Mouse (Mus musculus) heart, embryonic 10.5 days (tissue): ENCODE measurements at regions not wholly inside any gene's neighbourhood (a gene's known extent, or its start where the extent isn't known, plus 50 kb on each side); places are given as distances from the start of the nearest gene placed in this dataset.

ENCODE experiments used
- DNase-seq: peaks from one replicate; pipeline ENCODE4 v3.0.0-alpha.2; 2017; ENCODE audit warnings: low spot score
- H3K27ac ChIP-seq: fragments of 300-500 bp; sonication (generic); 2 replicates; pipeline ENCODE4 v1.5.1; 2016; ENCODE audit warnings: mild to moderate bottlenecking
- H3K27me3 ChIP-seq: fragments of 300-500 bp; sonication (generic); 2 replicates; pipeline ENCODE4 v1.6.1; 2016; ENCODE audit warnings: mild to moderate bottlenecking; ENCODE audit not compliant: poor library complexity, insufficient read depth, severe bottlenecking
- H3K36me3 ChIP-seq: fragments of 300-500 bp; sonication (generic); 2 replicates; pipeline ENCODE4 v1.6.1; 2016; ENCODE audit warnings: mild to moderate bottlenecking, moderate library complexity
- H3K4me1 ChIP-seq: fragments of 300-500 bp; sonication (generic); 2 replicates; pipeline ENCODE4 v1.6.1; 2016; ENCODE audit warnings: mild to moderate bottlenecking
- H3K4me3 ChIP-seq: fragments of 300-500 bp; sonication (generic); 2 replicates; pipeline ENCODE4 v1.5.1; 2016; ENCODE audit warnings: mild to moderate bottlenecking, moderate library complexity
- H3K9me3 ChIP-seq: fragments of 300-500 bp; sonication (generic); 2 replicates; pipeline ENCODE4 v1.6.1; 2016; ENCODE audit warnings: mild to moderate bottlenecking, moderate library complexity
- WGBS: fragments of 180-500 bp; shearing (Covaris S2); methylation state at CpG from one replicate; pipeline ENCODE4 v1.1.7; 2016; 5-methylcytosine and 5-hydroxymethylcytosine counted together

DNA sequence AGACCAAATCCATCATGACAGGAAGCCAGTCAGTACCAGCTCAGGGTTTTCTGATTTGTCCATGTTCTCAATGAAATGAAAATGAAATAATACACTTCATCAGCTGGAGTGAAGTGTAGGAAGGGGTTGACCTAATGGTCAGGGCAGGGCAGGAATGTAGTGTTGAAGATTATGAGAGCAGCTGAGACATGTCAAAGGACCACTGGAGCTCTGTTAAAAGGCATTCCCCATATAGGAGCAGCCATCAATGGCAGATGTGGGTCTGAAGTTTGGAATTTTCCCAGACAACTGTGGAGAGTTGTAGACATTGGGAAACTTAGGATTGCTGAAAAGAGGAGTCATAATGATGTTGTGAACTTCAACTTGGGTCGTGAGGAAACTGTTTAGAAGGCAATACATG lies 206.8 kb upstream of the Fermt1 start:
- Histone ChIP-seq H3K27me3 (peaks cover 13% of the 10 kb centered on the region; the same call in 1 of the 2 replicates), H3K27ac (no peak overlapping the region), H3K36me3 (no peaks in the 10 kb centered on the region), H3K4me3 (no peak overlapping the region), H3K4me1 (no peaks in the 10 kb centered on the region), H3K9me3 (no peaks in the 10 kb centered on the region)
- DNase-seq: no peak
- WGBS: 56% methylated on average over 1 of the region's 1 CpGs

DNA sequence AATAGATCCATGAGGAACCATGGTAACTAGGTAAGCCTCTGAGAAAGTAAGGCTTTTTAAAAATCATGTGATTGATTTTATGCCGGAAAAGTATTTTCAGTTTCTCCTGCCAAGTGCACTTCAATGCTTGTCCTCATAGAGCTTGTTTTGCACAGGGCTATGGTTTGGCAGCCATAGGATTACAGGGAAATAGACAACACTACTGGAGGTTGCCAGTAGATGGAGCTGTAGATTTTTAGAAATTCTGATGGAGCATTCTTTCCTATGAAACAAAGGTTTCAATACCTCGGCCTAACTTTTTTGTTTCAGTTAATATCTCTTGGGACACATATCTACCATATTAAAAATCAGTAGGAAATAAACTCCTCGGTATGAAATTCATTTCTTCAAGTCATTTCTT lies 210.8 kb upstream of the Fermt1 start:
- no peaks in the 10 kb centered on the region for H3K36me3 ChIP-seq
- no peak overlapping the region for H3K4me3 ChIP-seq
- peaks cover 4% of the 10 kb centered on the region; the same call in 1 of the 2 replicates for H3K4me1 ChIP-seq
- WGBS: 38% methylated on average over 3 of the region's 3 CpGs
- DNase-seq: no peak
- H3K9me3 ChIP-seq: no peaks in the 10 kb centered on the region
- no peaks in the 10 kb centered on the region for H3K27me3 ChIP-seq
- no peak overlapping the region for H3K27ac ChIP-seq

DNA sequence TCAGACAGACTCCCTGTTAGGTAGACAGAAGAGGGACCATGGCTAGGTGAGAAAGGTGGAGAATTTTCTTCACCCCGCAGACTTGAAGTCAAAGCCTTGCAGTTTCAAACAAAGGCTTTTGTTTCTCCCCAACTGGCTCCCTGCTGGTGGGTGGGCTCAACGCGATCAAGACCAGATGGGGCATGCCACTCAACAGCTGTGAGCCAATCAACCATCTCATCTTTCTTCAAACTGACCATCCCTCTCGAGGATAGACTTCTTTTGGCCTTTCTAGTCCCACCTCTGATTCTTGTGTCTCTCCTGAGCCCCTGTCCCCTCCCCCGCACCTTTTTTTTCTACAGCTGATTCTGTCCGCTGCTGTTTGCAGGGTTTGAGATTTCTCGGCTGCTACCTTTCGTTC lies 212.5 kb upstream of the Fermt1 start:
- no peaks in the 10 kb centered on the region for H3K36me3 ChIP-seq
- no peak for DNase-seq
- peaks cover 4% of the 10 kb centered on the region; the same call in 1 of the 2 replicates for H3K4me1 ChIP-seq
- H3K9me3 ChIP-seq: no peaks in the 10 kb centered on the region
- no peaks in the 10 kb centered on the region for H3K27me3 ChIP-seq
- H3K4me3 ChIP-seq: no peak overlapping the region
- 0 out of 2 replicates have a peak overlapping the region, but pooled peaks have one; percentile 10 for H3K27ac ChIP-seq
- WGBS: 28% methylated on average over 8 of the region's 8 CpGs

DNA sequence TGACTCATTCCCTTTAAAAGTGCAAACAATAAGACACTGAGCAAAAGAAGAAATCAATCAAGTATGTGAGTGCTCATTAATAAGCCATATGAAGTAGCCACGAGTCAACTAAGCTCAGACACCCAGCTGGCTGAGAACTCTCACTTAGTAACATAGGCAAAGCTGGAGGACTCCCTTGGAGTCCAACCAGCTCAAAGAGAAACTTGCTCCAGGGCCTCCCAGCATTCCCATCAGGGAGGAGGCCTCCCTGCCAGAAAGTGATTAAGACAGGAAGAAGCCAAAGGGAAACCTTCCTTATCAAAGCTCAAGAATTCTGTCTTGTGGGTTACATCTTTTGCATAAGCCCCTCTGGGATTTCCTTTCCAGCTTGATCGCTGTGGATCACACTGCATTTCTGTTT lies 213.7 kb upstream of the Fermt1 start:
- H3K27me3 ChIP-seq: no peaks in the 10 kb centered on the region
- no peak for DNase-seq
- peaks cover 4% of the 10 kb centered on the region; the same call in 1 of the 2 replicates for H3K4me1 ChIP-seq
- no peak overlapping the region for H3K27ac ChIP-seq
- no peaks in the 10 kb centered on the region for H3K9me3 ChIP-seq
- H3K36me3 ChIP-seq: no peaks in the 10 kb centered on the region
- no peak overlapping the region for H3K4me3 ChIP-seq
- 32% methylated on average over 2 of the region's 2 CpGs for WGBS

DNA sequence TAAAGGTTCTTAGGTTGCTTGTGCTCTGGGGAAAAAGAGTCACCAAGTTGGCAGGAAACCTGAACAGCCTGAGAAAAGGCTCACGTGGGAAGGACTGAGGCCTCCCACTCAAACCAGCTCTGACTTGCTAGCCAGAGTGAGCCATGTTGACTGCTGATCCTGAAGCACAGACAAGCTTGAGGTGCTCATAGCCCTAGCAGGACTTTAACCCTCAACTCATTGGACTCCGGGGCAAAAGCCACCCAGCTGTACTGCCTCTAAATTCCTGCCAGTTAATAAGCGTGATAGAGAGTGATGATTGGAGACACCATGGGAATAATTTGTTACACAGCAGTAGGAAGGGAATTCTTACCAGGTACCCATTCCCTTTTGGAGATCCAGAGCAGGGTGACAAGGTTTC lies 230.7 kb upstream of the Fermt1 start:
- H3K27ac ChIP-seq: no peak overlapping the region
- H3K4me1 ChIP-seq: no peaks in the 10 kb centered on the region
- no peaks in the 10 kb centered on the region for H3K27me3 ChIP-seq
- DNase-seq: no peak
- H3K4me3 ChIP-seq: no peak overlapping the region
- H3K36me3 ChIP-seq: no peaks in the 10 kb centered on the region
- no peaks in the 10 kb centered on the region for H3K9me3 ChIP-seq
- WGBS: 83% methylated on average over 3 of the region's 3 CpGs

DNA sequence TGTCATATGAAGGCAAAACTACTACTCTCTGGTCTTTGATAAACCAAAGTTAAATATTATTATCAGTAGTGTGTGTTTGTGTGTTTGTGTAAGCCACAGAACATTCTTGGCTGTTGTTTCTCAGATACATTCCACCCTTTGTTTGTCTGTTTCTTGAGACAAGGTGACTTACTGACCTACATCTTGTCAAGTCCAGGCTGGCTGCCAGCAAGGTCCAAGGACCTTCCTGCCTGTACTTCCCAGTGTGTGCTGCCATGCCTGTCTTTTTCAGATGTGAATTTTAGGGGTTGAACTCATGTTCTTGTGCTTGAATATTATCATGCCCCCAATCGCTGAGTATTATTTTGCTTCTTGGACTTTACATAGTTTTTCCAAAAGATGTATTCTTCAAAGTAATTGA lies 235.5 kb upstream of the Fermt1 start:
- no peaks in the 10 kb centered on the region for H3K27me3 ChIP-seq
- H3K27ac ChIP-seq: no peak overlapping the region
- WGBS: 88% methylated on average over 1 of the region's 1 CpGs
- no peaks in the 10 kb centered on the region for H3K36me3 ChIP-seq
- H3K9me3 ChIP-seq: no peaks in the 10 kb centered on the region
- DNase-seq: no peak
- H3K4me3 ChIP-seq: no peak overlapping the region
- H3K4me1 ChIP-seq: no peaks in the 10 kb centered on the region

DNA sequence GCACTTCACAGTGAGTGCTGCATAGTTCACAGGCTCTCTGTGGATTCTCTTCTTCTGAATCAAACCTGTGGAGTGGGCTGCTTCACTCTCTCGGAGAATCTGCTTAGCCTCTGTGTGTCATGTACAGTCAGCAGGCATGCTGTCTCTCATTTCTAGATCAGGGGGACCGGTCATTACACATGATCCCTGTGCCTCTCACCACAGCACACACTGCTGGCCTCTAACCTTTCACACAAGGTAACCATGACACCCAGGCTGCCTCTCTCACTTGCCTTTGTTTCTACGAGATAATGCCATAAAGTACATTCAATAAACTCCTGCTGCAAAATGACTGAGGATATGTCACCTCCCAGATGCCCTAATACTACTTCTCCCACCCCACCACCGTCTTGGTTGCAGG lies 237.2 kb upstream of the Fermt1 start:
- WGBS: 72% methylated on average over 4 of the region's 4 CpGs
- no peaks in the 10 kb centered on the region for H3K36me3 ChIP-seq

DNA sequence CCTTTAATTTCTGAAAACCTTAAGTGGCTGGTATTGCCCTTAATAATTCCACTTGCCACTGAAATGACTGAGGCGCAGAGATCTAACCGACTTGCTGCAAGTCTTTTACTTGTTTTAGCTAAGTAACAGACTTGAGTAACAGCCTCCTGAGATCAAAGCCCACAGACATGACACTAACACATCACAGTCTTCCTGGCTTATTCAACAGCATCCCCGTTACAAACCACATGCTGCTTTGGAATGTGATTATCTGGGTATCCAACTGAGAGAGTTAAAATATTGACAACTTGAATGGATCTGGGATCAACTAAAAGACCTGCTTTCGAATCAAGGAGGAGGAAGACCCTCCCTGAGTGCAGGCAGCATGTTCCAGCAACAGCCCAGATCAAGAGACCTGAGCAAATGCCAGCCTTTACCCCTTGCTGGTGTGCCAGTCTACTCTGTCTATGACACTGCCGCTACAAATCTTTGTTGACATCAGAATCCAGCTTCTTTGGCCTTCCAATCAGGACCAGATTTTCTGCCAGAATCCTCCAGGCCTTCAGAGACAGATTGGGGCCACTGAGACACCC lies 258.7 kb upstream of the Fermt1 start:
- Histone ChIP-seq H3K4me1 (no peaks in the 10 kb centered on the region; the same call in 1 of the 2 replicates), H3K9me3 (no peaks in the 10 kb centered on the region), H3K36me3 (no peaks in the 10 kb centered on the region), H3K27me3 (no peaks in the 10 kb centered on the region), H3K4me3 (no peak overlapping the region), H3K27ac (no peak overlapping the region)
- WGBS: 19% methylated on average over 5 of the region's 5 CpGs
- DNase-seq: no peak

More for the DNA sequence above, 237.2 kb upstream of the Fermt1 start:
- H3K27me3 ChIP-seq: no peaks in the 10 kb centered on the region
- no peak overlapping the region for H3K27ac ChIP-seq
- no peak for DNase-seq
- H3K9me3 ChIP-seq: no peaks in the 10 kb centered on the region
- H3K4me1 ChIP-seq: no peaks in the 10 kb centered on the region
- no peak overlapping the region for H3K4me3 ChIP-seq

DNA sequence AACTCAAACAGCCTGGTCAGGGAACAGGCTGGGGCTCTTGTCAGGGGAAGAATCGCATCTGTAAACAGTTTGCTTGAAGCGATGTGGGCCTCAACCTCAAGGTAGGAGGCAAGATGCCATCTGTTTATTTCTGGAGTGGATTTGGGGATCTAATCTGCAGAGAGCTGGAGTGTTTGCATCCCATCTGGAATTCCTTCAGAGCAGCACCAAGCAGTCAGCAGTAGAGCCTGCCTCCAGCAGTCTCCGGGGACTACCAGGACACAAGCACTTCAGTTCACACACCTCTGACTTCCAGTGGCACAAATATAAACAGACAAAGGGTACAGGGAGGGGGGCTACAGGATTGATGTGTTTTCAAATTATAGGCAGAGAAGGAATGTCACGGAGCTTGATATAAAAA lies 262.8 kb upstream of the Fermt1 start:
- DNase-seq: no peak
- Histone ChIP-seq H3K9me3 (no peaks in the 10 kb centered on the region), H3K27me3 (no peaks in the 10 kb centered on the region), H3K36me3 (no peaks in the 10 kb centered on the region), H3K27ac (no peak overlapping the region), H3K4me1 (no peaks in the 10 kb centered on the region; the same call in 1 of the 2 replicates), H3K4me3 (no peak overlapping the region)
- 40% methylated on average over 4 of the region's 4 CpGs for WGBS

DNA sequence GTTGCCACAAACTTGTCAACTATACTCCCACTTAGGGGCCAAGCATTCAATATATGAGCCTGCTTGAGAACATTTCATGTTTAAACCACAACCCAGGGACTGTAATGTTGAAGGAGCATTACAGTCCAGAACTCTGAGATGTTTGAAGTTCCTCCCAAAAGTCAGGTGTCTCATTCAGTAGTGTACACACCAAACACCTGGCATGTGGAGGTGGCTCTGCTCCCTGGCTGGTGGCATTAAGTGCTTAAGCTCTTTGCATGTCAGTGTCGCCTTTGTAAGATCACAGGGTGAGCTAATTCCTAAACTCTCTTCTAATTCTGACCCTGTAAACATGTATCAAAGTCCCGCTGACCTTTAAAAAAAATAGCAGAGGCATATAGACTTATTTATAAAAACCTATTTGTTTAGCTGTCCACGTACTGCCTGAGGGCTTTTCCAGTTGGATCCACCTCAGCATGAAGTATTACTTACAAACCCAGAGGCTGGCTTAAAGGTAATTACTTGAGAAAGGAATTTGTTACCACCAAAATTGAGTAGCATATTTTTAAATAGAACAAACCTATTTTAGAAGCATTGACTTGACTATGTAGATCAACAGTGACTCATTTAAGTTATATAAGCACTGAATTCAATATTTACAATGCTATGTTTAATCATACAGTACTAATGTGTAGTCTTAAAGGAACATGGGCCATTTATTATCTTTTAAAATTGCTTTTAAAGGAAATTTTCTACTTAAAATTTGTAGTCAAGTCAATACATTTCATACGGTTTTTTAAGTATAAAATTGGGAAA lies 276.3 kb upstream of the Fermt1 start:
- H3K27ac ChIP-seq: no peak overlapping the region
- no peaks in the 10 kb centered on the region for H3K36me3 ChIP-seq
- WGBS: 71% methylated on average over 4 of the region's 4 CpGs
- H3K9me3 ChIP-seq: no peaks in the 10 kb centered on the region
- no peak for DNase-seq
- no peaks in the 10 kb centered on the region for H3K27me3 ChIP-seq
- H3K4me3 ChIP-seq: no peak overlapping the region
- no peaks in the 10 kb centered on the region for H3K4me1 ChIP-seq

DNA sequence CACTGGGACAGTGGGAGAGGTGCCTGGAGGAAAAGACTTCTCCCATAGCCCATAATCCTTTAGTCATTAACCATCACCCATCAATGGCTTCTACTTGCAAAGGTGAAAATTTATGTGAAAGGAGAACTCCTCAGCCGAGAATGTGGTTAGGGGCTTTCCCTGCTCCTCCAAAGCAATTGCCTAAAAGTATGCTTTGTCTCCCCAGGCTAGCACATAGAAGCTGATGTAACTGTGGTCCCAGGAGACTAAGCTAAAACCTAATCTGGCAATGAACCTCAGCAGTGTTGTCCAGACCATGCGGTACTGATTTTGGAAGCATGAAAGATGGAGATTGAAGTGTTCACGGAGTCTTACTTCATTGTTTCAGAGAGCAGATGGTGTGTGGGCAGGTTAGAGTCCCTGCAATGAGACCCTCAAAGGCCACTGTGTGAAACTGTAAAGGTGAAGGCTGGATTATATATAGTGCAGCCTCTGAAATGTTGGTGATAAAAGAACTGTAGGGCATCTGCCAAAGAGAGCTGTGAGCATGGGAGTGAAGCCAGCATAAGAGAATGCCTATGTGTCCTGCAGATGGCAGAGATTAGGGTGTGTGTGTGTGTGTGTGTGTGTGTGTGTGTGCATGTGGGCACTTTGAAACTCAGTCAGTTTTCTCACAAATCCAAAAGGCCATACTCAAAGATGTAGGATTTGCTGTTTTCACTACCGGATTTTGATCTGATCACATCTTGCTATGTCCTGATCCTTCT lies 289.6 kb upstream of the Fermt1 start:
- no peak for DNase-seq
- WGBS: 70% methylated on average over 4 of the region's 4 CpGs
- no peaks in the 10 kb centered on the region for H3K36me3 ChIP-seq
- H3K27ac ChIP-seq: no peak overlapping the region
- H3K27me3 ChIP-seq: peaks cover 4% of the 10 kb centered on the region; the same call in 1 of the 2 replicates
- no peak overlapping the region for H3K4me3 ChIP-seq
- no peaks in the 10 kb centered on the region for H3K9me3 ChIP-seq
- H3K4me1 ChIP-seq: peaks cover 3% of the 10 kb centered on the region; the same call in 1 of the 2 replicates

DNA sequence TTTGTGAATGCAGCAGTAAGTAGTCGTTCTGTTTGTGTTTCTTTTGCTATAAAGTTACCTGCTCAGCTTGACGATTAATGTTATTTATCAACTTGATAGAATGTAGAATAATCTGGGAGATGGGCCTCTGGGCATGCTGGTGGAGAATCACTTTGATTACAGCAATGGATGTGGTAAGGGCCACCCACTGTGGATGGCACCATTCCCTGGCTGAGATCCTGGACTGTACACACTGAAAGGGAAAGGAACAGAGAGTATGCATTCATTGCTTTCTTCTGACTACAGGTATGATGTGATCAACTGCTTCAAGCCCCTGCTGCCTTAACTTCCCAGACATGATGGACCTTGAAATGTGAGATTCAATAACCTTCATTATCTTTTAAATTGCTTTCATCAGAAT lies 299.8 kb upstream of the Bmp2 start:
- Histone ChIP-seq H3K9me3 (no peaks in the 10 kb centered on the region), H3K27ac (no peak overlapping the region), H3K36me3 (no peaks in the 10 kb centered on the region), H3K4me3 (no peak overlapping the region), H3K4me1 (no peaks in the 10 kb centered on the region), H3K27me3 (no peaks in the 10 kb centered on the region)
- no peak for DNase-seq
- 82% methylated on average over 2 of the region's 2 CpGs for WGBS

DNA sequence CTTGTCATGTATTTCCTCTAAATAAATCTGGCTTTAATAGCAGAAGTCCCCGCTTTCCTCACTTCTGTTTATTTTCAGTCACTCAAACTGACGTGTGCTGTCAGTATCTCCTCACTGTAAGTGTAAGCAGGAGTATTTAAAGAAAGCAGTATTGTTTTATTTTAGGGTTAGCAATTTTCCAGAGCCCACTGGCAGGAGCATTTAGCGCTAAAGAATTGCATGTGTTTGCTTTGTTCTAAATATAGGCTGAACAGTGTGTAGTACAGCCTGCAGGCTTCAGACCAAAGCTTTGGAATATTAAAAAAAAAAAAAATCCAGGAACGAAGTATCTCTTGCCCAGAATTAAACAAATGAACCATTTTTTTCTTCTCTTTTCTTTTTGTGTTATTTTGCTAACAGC lies 277.5 kb upstream of the Bmp2 start:
- peak overlapping the region; percentile 67; the same call in 1 of the 2 replicates for H3K27ac ChIP-seq
- DNase-seq: no peak
- H3K9me3 ChIP-seq: no peaks in the 10 kb centered on the region
- H3K4me1 ChIP-seq: peaks cover 3% of the 10 kb centered on the region; the same call in 1 of the 2 replicates
- no peaks in the 10 kb centered on the region for H3K36me3 ChIP-seq
- H3K27me3 ChIP-seq: no peaks in the 10 kb centered on the region
- H3K4me3 ChIP-seq: no peak overlapping the region
- WGBS: 20% methylated on average over 4 of the region's 4 CpGs
